Mouse (Mus musculus): ENCODE measurements at regions not wholly inside any gene's neighbourhood (a gene's known extent, or its start where the extent isn't known, plus 50 kb on each side); places are given as distances from the start of the nearest gene placed in this dataset.

DNA sequence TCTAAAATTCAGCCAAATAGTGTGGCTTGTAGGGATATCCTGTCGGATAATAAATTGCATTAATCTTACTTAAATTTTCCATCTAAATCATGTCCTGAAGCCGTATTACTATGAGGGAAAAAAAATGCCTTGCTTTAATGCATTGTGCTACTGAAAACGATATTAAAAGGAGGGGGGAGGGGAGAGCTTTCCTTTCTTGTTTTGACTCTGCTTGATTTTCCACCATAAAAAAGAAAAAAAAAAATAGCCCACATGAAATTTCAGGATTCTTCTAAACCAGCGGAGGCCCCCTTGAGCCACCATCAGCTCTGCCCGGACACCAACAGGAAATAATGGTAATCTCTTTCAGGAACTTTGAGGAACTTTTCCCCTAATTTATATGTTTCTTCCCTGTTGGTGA, 198.5 kb downstream of the Hlx start:
- TF ChIP-seq CTCF (IDR thresholded peaks at IDR 0.05; ENCODE audit: low read depth, low read length) (no peak), POLR2A (IDR thresholded peaks at IDR 0.05; ENCODE audit: borderline replicate concordance, low read depth, low read length) (no peak)

All from bone marrow macrophage, adult 2 months (primary cell).